Mouse (Mus musculus) olfactory bulb, adult 2 months (tissue): ENCODE data around the gene Sh2d1a.

Experiments used
- CTCF ChIP-seq: fragments of 200-500 bp; IDR thresholded peaks from 2 replicates; pipeline ENCODE4 v1.5.1; 2012; ENCODE audit warnings: low read depth, mild to moderate bottlenecking, low read length, moderate library complexity; ENCODE audit not compliant: insufficient read depth
- POLR2A ChIP-seq: fragments of 200-500 bp; IDR thresholded peaks from 2 replicates; pipeline ENCODE4 v1.6.1; 2012; ENCODE audit warnings: mild to moderate bottlenecking, low read depth, low read length, moderate library complexity; ENCODE audit not compliant: insufficient read depth

- TF ChIP-seq CTCF (no peak), POLR2A (no peak)
Observed at GRCm38 (mm10) chrX:42490336-42490735, 11.9 kb upstream of the Sh2d1a start.
